15 mouse cellular contexts compared by ENCODE assay signal in the genomic region with DNA sequence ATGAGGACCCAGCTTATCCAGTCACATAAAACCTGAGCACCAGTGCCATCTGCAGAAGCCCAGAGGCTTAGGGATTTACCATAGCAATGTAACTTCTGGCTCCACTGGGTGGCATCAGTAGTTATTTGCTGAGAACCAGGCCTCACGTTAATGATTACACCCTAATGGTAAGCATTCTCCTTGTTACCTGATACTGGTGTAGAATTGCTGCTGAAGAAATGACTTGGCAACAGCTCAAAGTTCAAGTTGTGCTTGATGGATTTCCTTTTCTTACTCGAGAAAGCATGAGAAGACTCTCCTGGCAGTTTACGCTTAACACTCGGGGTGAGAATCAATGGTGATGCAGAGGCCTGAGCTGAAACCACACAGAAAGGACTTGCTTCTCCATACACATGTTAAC. TPM values are rescaled to one million over a fixed set of nuclear protein-coding genes. Genes with fewer than 3 reads are reported as not detected.
DNase-seq lines count a peak whose midpoint lies in the region; ATAC-seq and TF ChIP-seq lines count a peak whose summit lies in the region.
"Had no signal": no experiment of that assay in that cellular context is flagged by ENCODE, and none has a peak within 500 bp of the region (broad histone marks: within the 10 kb centered on the region; RNA-seq: fewer than 3 reads in every experiment).

No protein-coding gene starts in this region.

- ATAC-seq in liver, postnatal 0 days, result peak; percentile 38; the same call in 1 of the 2 replicates
- peak; percentile 85 for ATAC-seq in stomach, embryonic 15.5 days (ENCODE audit: insufficient read depth, low FRiP score, low read depth)

- no peak overlapping the region for H3K4me3 ChIP-seq in liver, adult 2 months (ENCODE audit: insufficient read depth, low read depth, low read length)
- no peak overlapping the region for H3K4me3 ChIP-seq in liver, postnatal 0 days (ENCODE audit: low read depth, low read length)
- no peak overlapping the region for H3K4me3 ChIP-seq in stomach, embryonic 15.5 days (replicated peaks)
- H3K4me3 ChIP-seq: forebrain, embryonic 10.5 days; neural tube, embryonic 12.5 days had no signal

- no peaks in the 10 kb centered on the region for H3K9me3 ChIP-seq in liver, postnatal 0 days (ENCODE audit: low read length)
- H3K9me3 ChIP-seq in stomach, embryonic 15.5 days, result no peaks in the 10 kb centered on the region
- H3K9me3 ChIP-seq: forebrain, embryonic 10.5 days; neural tube, embryonic 12.5 days had no signal

- no peak overlapping the region for H3K27ac ChIP-seq in liver, adult 2 months (replicated peaks; ENCODE audit: insufficient read depth, low read depth, low read length)
- H3K27ac ChIP-seq in liver, postnatal 0 days (ENCODE audit: low read depth), result no peak overlapping the region
- no peak overlapping the region for H3K27ac ChIP-seq in stomach, embryonic 15.5 days
- H3K27ac ChIP-seq: forebrain, embryonic 10.5 days; hindbrain, embryonic 14.5 days; neural tube, embryonic 12.5 days had no signal

- no peak overlapping the region for H3K4me2 ChIP-seq in liver, postnatal 0 days (ENCODE audit: low read depth, low read length)
- no peak overlapping the region for H3K4me2 ChIP-seq in stomach, embryonic 15.5 days
- H3K4me2 ChIP-seq: hindbrain, embryonic 14.5 days; neural tube, embryonic 12.5 days had no signal

- no peak for TF ChIP-seq CTCF in liver, adult 2 months (IDR thresholded peaks at IDR 0.05; ENCODE audit: low read depth, low read length)
- TF ChIP-seq CTCF in liver, postnatal 0 days (IDR thresholded peaks at IDR 0.05; ENCODE audit: low read depth), result peak; percentile 43

- no peak overlapping the region for H3K9ac ChIP-seq in liver, adult 2 months (ENCODE audit: low read depth, low read length)
- no peak overlapping the region for H3K9ac ChIP-seq in liver, postnatal 0 days (replicated peaks)
- H3K9ac ChIP-seq in stomach, embryonic 15.5 days, result no peak overlapping the region
- H3K9ac ChIP-seq: hindbrain, embryonic 14.5 days; neural tube, embryonic 12.5 days had no signal

- H3K27me3 ChIP-seq in liver, adult 2 months (ENCODE audit: control insufficient read depth, insufficient read depth, low read length), result no peaks in the 10 kb centered on the region
- no peaks in the 10 kb centered on the region for H3K27me3 ChIP-seq in liver, postnatal 0 days (ENCODE audit: insufficient read depth, low read length)
- no peaks in the 10 kb centered on the region for H3K27me3 ChIP-seq in stomach, embryonic 15.5 days (replicated peaks)
- H3K27me3 ChIP-seq: neural tube, embryonic 12.5 days had no signal

- no peaks in the 10 kb centered on the region for H3K36me3 ChIP-seq in liver, adult 2 months (ENCODE audit: control insufficient read depth, insufficient read depth, low read length)
- peaks cover 69% of the 10 kb centered on the region for H3K36me3 ChIP-seq in liver, postnatal 0 days (replicated peaks; ENCODE audit: insufficient read depth, low read length)
- peaks cover 22% of the 10 kb centered on the region for H3K36me3 ChIP-seq in stomach, embryonic 15.5 days

- H3K4me1 ChIP-seq in liver, adult 2 months (ENCODE audit: control insufficient read depth, insufficient read depth, low read length), result no peaks in the 10 kb centered on the region
- no peaks in the 10 kb centered on the region for H3K4me1 ChIP-seq in liver, postnatal 0 days (ENCODE audit: insufficient read depth)
- no peaks in the 10 kb centered on the region for H3K4me1 ChIP-seq in stomach, embryonic 15.5 days
- H3K4me1 ChIP-seq: forebrain, embryonic 10.5 days; neural tube, embryonic 12.5 days had no signal

- no peak for TF ChIP-seq POLR2A in liver, adult 2 months (IDR thresholded peaks at IDR 0.05; ENCODE audit: extremely low read depth, insufficient read depth, low read length)

- no peak for TF ChIP-seq EP300 in liver, postnatal 0 days (IDR thresholded peaks at IDR 0.05; ENCODE audit: low read depth)

- H3K79me2 ChIP-seq in liver, adult 2 months (ENCODE audit: control insufficient read depth, insufficient read depth, low read length), result no peaks in the 10 kb centered on the region

- DNase-seq in liver, adult 2 months (ENCODE audit: extremely low read depth, low read depth, low spot score), result peak; percentile 14
- DNase-seq in liver, result no peak
- peak; percentile 85 for DNase-seq in kidney, adult 9 months
- DNase-seq in liver, postnatal 0 days, result no peak
- DNase-seq in cerebellum, postnatal 25 days, result no peak
- DNase-seq in cerebellum, adult 8-10 months, result no peak
- DNase-seq in ovary, postnatal 36 days (ENCODE audit: low spot score), result no peak
- DNase-seq: adrenal gland, adult 8-10 months; cerebellum, adult 9-10 months; left cerebral cortex, postnatal 4 days; thymus, adult 18-20 months had no signal

- 40% methylated on average over 4 of the region's 4 CpGs for WGBS in liver, adult 2 months
- WGBS in liver, postnatal 0 days (ENCODE audit: insufficient replicate concordance), result 61% methylated on average over 4 of the region's 4 CpGs
- WGBS in stomach, embryonic 15.5 days, result 56% methylated on average over 4 of the region's 4 CpGs

RNA-seq across cellular contexts. Expression of a gene that starts 9.0 kb away (rescaled TPM):
- total RNA-seq in liver, adult 2 months (2014; rRNA removed), result 0.55 and 1.0 TPM in 2 replicates
- polyA plus RNA-seq in liver, adult 2 months (2012; rRNA removed), result 0.19 and 0.21 TPM in 2 replicates
- polyA plus RNA-seq in liver, postnatal 0 days (2015; fragmentation: Nextera tagmentation; extraction: Ambion mirVana), result 7.7 and 8.0 TPM in 2 replicates
- polyA plus RNA-seq in stomach, embryonic 15.5 days (2015; fragmentation: Nextera tagmentation; extraction: Ambion mirVana), result 22.3 and 25.2 TPM in 2 replicates

RNA-seq across cellular contexts. Expression of a gene that starts 10.6 kb away (rescaled TPM):
- 0.20 TPM in 1 of 2 replicates, not detected in the other for total RNA-seq in liver, adult 2 months (2014; rRNA removed)
- polyA plus RNA-seq in liver, adult 2 months (2012; rRNA removed), result 0.07 TPM in 1 of 2 replicates, not detected in the other
- polyA plus RNA-seq in liver, postnatal 0 days (2015; fragmentation: Nextera tagmentation; extraction: Ambion mirVana), result 0.14 TPM in 1 of 2 replicates, not detected in the other
- 12.4 and 12.9 TPM in 2 replicates for polyA plus RNA-seq in stomach, embryonic 15.5 days (2015; fragmentation: Nextera tagmentation; extraction: Ambion mirVana)

Comparison
In these comparisons a context has a peak if more than half of its experiments do, and no peak if none do; other contexts are left out.
1. DNase-seq: peak in liver, adult 2 months (single experiment) and kidney, adult 9 months (single experiment); none in liver (single experiment), liver, postnatal 0 days (single experiment), cerebellum, postnatal 25 days (0 of 2), cerebellum, adult 8-10 months (single experiment) and ovary, postnatal 36 days (single experiment).
2. RNA of a gene that starts 10.6 kb away (polyA plus RNA-seq): 12.4 to 12.9 TPM in stomach, embryonic 15.5 days; 0.14 TPM in liver, postnatal 0 days and 0.07 TPM in liver, adult 2 months; every median in the first group is over 10 times any median in the second.